Mouse (Mus musculus) liver, postnatal 0 days (tissue): ENCODE measurements around the gene Cybc1. TPM values are rescaled to one million over a fixed set of nuclear protein-coding genes. Genes with fewer than 3 reads are reported as not detected.

Experiments used
- ATAC-seq: fragments of 200-750 bp; cut with Nextera tagmentation; 2 replicates; pipeline ENCODE4 v1.8.0; 2017; ENCODE audit warnings: mild to moderate bottlenecking, moderate library complexity
- DNase-seq: peaks from one replicate; pipeline ENCODE4 v3.0.0-alpha.2; 2016
- H3K27ac ChIP-seq: fragments of 300-500 bp; sonication (generic); 2 replicates; pipeline ENCODE4 v1.5.1; 2014; ENCODE audit warnings: antibody characterized with exemption, moderate library complexity, mild to moderate bottlenecking, low read depth
- H3K27me3 ChIP-seq: fragments of 300-500 bp; sonication (generic); 2 replicates; pipeline ENCODE4 v1.6.1; 2014; ENCODE audit warnings: low read length, control low read depth, mixed read lengths; ENCODE audit not compliant: insufficient read depth
- H3K36me3 ChIP-seq: fragments of 300-500 bp; sonication (generic); replicated peaks from 2 replicates; pipeline ENCODE4 v1.6.1; 2014; ENCODE audit warnings: mild to moderate bottlenecking, control low read depth, low read length, moderate library complexity, mixed read lengths; ENCODE audit not compliant: insufficient read depth
- H3K4me1 ChIP-seq: fragments of 300-500 bp; sonication (generic); 2 replicates; pipeline ENCODE4 v1.6.1; 2014; ENCODE audit warnings: antibody characterized with exemption, mild to moderate bottlenecking, control low read depth; ENCODE audit not compliant: insufficient read depth
- H3K4me2 ChIP-seq: fragments of 300-500 bp; sonication (generic); 2 replicates; pipeline ENCODE4 v1.6.1; 2014; ENCODE audit warnings: low read depth, mild to moderate bottlenecking, low read length, moderate library complexity, mixed read lengths
- H3K4me3 ChIP-seq: fragments of 300-500 bp; sonication (generic); 2 replicates; pipeline ENCODE4 v1.5.1; 2014; ENCODE audit warnings: low read depth, low read length
- H3K9ac ChIP-seq: fragments of 300-500 bp; sonication (generic); replicated peaks from 2 replicates; pipeline ENCODE4 v1.6.1; 2014; ENCODE audit warnings: mild to moderate bottlenecking, moderate library complexity
- H3K9me3 ChIP-seq: fragments of 300-500 bp; sonication (generic); 2 replicates; pipeline ENCODE4 v1.6.1; 2016; ENCODE audit warnings: mild to moderate bottlenecking, control low read depth, low read length, mixed read lengths
- CTCF ChIP-seq: sonication (generic); IDR thresholded peaks from 2 replicates; pipeline ENCODE4 v1.5.1; 2016; ENCODE audit warnings: antibody characterized with exemption, low read depth
- EP300 ChIP-seq: IDR thresholded peaks from 2 replicates; pipeline ENCODE4 v1.6.1; 2016; ENCODE audit warnings: antibody characterized with exemption, low read depth, mild to moderate bottlenecking
- WGBS: fragments of 180-500 bp; shearing (Covaris S2); extraction: QIAGEN DNeasy Blood & Tissue Kit; methylation state at CpG from one replicate; pipeline ENCODE4 v1.1.7; 2014; ENCODE audit not compliant: insufficient replicate concordance; 5-methylcytosine and 5-hydroxymethylcytosine counted together
- polyA plus RNA-seq: library from polyadenylated mRNA; unstranded; fragments of >200 nt; fragmentation: Nextera tagmentation; extraction: Ambion mirVana; gene quantifications from 2 replicates; pipeline ENCODE4 v1.2.1, GENCODE M21; 2015

Gene Cybc1
- polyA plus RNA-seq, 1 experiment from 2014 or later: 15.0 TPM

DNA sequence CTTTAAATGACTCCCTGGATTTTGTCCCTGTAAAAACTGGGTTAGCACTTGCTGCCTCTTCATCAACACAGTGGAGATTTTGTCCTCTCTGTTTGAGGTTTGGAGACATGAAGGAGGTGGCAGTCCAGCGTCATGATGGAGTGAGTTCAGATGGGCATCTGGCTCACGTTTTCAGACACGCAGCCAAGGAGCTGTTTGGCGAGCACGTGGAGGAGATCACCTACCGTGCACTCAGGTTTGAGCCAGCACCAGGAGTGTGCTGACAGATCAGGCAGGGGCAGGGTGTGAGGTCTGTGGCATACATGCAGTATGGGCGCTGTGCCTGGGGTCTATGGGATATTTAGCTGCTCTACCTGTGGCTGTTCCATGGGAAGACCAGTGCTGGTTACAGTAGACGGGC is 21.1 kb upstream of the Cybc1 start:
- Histone ChIP-seq H3K9me3 (no peaks in the 10 kb centered on the region), H3K4me1 (no peaks in the 10 kb centered on the region), H3K4me2 (no peak overlapping the region), H3K27ac (no peak overlapping the region), H3K36me3 (peaks cover 99% of the 10 kb centered on the region), H3K4me3 (no peak overlapping the region), H3K27me3 (no peaks in the 10 kb centered on the region), H3K9ac (no peak overlapping the region)
- 92% methylated on average over 8 of the region's 8 CpGs for WGBS
- TF ChIP-seq EP300 (no peak), CTCF (no peak)
- DNase-seq (no peak), ATAC-seq (no peak)

DNA sequence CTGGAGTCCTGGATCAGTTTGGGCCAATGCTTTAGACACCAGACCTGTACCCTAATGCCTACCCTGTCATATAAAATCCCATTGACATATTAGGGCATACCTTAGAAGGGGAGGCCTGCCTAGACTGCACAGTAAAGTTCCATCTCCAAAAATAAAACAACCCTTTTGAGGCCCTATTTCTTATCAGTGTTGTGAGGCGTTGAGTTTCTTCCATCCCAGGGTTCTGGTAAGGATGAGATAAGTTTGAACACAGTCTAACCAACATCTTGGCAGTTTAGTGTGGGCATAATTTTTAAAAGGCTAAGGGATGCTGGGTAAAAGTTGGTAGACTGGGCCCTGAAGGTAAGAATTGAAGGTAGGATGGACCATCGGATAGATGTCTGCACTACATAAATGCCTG is 10.5 kb upstream of the Cybc1 start:
- Histone ChIP-seq H3K4me1 (peaks cover 30% of the 10 kb centered on the region), H3K36me3 (peaks cover 57% of the 10 kb centered on the region), H3K4me3 (peak overlapping the region; percentile 94), H3K27me3 (no peaks in the 10 kb centered on the region), H3K27ac (peak overlapping the region; percentile 100), H3K9ac (peak overlapping the region; percentile 60), H3K4me2 (peak overlapping the region; percentile 82), H3K9me3 (no peaks in the 10 kb centered on the region)
- peak; percentile 25 for DNase-seq
- peak; percentile 98 for TF ChIP-seq EP300
- no peak; the same call in 1 of the 2 replicates for TF ChIP-seq CTCF
- 54% methylated on average over 2 of the region's 2 CpGs for WGBS
- ATAC-seq: peak; percentile 5

DNA sequence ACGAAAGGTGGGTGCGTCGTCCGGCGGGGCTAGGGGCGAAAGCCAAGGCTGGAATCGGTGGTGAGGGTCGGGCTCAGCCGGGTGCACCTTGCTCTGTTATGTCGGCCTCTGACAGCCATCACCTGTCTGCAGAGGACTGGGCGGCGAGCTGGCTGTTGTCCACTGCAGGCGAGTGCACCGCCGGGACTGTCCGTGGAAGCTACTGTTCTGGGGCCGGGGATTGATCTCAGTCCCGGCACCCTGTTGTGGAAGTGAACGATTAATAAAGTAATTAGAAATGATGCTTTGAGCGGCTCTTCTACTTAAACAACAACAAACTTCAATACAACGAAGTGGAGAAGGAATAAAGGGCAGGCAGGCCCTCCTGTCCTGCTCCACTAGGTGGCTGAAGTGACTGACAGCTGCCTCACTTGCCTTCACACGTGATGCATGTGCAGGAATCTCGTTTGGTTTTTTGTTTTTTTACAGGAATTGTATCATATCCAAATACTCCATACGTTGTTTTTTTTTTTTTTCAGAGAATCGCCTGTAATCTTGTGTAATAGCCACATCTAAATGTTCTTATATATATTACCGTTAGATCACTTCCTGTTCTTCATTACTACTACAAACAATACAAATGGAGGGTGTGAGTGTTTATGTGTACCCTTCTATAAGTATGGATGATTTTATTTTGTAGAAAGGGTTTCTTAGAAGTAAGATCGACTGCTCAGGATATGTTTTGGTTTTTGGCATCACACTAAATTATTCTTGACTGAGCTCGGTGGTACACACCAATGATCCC is 8.4 kb upstream of the Cybc1 start:
- TF ChIP-seq CTCF: peak; percentile 68
- TF ChIP-seq EP300: no peak
- DNase-seq: no peak
- 3% methylated on average over 28 of the region's 28 CpGs for WGBS

DNA sequence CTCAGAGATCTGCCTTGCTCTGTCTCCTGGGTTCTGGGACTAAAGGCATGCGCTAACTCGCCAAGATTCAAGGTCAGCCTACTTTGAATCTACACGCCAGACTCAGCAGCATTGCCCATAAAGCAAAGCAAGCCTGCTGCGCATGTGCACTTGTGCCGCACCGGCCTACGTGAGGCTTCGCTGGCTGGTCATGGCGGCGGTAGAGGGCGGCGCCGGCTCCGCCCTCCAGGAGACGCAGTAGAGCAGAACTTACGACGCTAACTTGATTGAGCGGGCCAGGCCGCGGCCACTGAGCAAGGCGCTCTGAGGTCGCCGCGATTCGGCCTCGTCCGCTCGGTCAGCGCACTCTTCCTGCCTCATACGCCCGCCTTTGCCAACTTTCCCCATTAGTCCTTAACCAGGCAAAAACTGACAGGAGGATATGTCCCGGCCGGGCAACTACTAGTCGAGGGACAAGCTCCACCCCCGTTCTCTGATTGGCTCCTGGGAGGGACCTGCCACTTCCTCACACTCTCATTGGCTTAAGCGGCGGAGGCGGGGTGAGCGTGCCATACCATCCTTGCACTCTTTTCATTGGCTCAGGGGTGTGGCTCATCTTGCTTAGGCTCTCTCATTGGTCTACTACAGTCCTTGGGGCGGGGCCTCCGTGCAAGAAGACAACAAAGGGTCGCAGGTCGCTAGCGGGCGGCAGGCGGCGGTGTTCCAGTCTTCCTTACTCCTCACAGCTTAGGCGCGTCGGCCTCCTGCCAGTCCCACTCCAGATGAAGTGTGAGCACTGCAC is 7.6 kb upstream of the Cybc1 start, which contains the start of gene Narf:
Gene Narf (plus strand): TSS at position 690 of the 781 bp plus-strand sequence.
- peak within 1 kb of the TSS; percentile 100 for H3K27ac ChIP-seq
- H3K27me3 ChIP-seq: no peaks in the 10 kb centered on the region
- H3K36me3 ChIP-seq: peaks cover 29% of the 10 kb centered on the region
- DNase-seq: peak; percentile 98
- ATAC-seq: peak; percentile 95
- H3K9me3 ChIP-seq: no peaks in the 10 kb centered on the region
- H3K9ac ChIP-seq: peak within 1 kb of the TSS; percentile 92
- peaks cover 46% of the 10 kb centered on the region for H3K4me1 ChIP-seq
- H3K4me3 ChIP-seq: peak within 1 kb of the TSS; percentile 94
- TF ChIP-seq EP300: peak; percentile 50; the same call in 1 of the 2 replicates
- TF ChIP-seq CTCF: peak; percentile 89
- H3K4me2 ChIP-seq: peak within 1 kb of the TSS; percentile 82
- WGBS: 1% methylated on average over 50 of the region's 50 CpGs

More for the DNA sequence above, 8.4 kb upstream of the Cybc1 start:
- peak; percentile 27 for ATAC-seq
- no peaks in the 10 kb centered on the region for H3K27me3 ChIP-seq
- peak overlapping the region; percentile 100 for H3K27ac ChIP-seq
- peak overlapping the region; percentile 94 for H3K4me3 ChIP-seq
- peaks cover 42% of the 10 kb centered on the region for H3K4me1 ChIP-seq
- H3K36me3 ChIP-seq: peaks cover 37% of the 10 kb centered on the region
- peak overlapping the region; percentile 82 for H3K4me2 ChIP-seq
- peak overlapping the region; percentile 92 for H3K9ac ChIP-seq
- no peaks in the 10 kb centered on the region for H3K9me3 ChIP-seq

DNA sequence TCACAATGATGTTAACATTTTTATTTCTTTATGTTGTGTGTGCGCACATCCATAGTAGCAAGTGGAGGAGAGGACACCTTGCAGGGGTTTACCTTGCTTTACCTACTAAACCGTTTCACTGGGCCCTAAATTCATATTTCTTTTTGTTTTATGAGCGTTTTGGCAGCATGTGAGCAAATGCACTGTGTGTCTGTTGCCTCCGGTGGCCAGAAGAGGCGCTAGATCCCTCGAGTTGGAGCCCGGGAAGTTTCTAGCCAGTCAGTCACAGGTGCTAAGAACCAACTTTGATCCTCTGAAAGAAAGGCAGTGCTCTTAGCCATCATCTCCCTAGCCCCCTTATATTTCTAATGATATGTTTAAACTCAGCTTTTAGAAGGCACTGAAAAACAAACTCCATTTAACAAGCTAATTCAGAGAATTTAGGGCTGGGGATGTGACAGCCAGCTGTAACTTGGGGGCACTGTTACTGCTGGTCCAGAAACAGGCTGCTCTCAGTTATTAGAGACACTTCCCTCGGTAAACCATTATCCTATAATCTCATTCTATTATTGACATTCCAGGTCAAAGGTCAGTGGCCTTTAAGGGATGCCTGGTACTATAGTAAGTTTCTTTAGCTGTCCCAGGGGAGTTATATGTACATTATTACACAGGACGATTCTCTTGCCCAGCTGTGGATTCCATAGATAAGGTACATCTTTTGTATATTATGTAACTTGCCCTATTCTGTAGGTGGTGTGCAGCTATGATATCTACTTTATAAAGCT is 6.5 kb upstream of the Cybc1 start:
- 0 out of 2 replicates have a peak overlapping the region, but pooled peaks have one; percentile 38 for H3K9ac ChIP-seq
- no peaks in the 10 kb centered on the region for H3K9me3 ChIP-seq
- H3K36me3 ChIP-seq: peaks cover 20% of the 10 kb centered on the region
- H3K4me2 ChIP-seq: peak overlapping the region; percentile 76
- 22% methylated on average over 9 of the region's 9 CpGs for WGBS
- peaks cover 51% of the 10 kb centered on the region for H3K4me1 ChIP-seq
- peak overlapping the region; percentile 100 for H3K27ac ChIP-seq
- peak; percentile 66 for DNase-seq
- TF ChIP-seq CTCF: peak; percentile 79
- no peak; the same call in 1 of the 2 replicates for TF ChIP-seq EP300
- ATAC-seq: no peak
- peak overlapping the region; percentile 94 for H3K4me3 ChIP-seq
- no peaks in the 10 kb centered on the region for H3K27me3 ChIP-seq
